Mouse (Mus musculus) MEL (cell line): ENCODE results near the gene Hormad1. TPM values are rescaled to one million over a fixed set of nuclear protein-coding genes. Genes with fewer than 3 reads are reported as not detected.

ENCODE experiments used
- polyA plus RNA-seq, 2 experiments: library from polyadenylated mRNA; stranded (reverse) in 1 of 2; unstranded in 1 of 2; fragments of >175 nt in 1 of 2; fragments of >200 nt in 1 of 2; gene quantifications; 2 replicates each; pipeline versions ENCODE4 v1.2.1 to v1.2.4; 2012; ENCODE audit warnings: low replicate concordance in 2 of 2, low read depth in 1 of 2; ENCODE audit not compliant: insufficient read length in 2 of 2, insufficient read depth in 1 of 2, missing spikeins in 1 of 2
- total RNA-seq: library from RNA; depleted of rRNA; stranded (reverse); fragments of 300-350 nt; gene quantifications from 2 replicates; pipeline ENCODE4 v1.2.3, GENCODE M21; 2012; rRNA removed

Hormad1 gene
- total and polyA plus RNA-seq, 3 experiments, result not detected

Other genes with a start within 250 kb of the Hormad1 start
- gene Cers2, start 244.9 kb upstream of the Hormad1 start, total RNA-seq, result 240 and 307 TPM in 2 replicates
- 100 to 1,000 TPM; 134 to 357 TPM for gene Cers2, start 244.9 kb upstream of the Hormad1 start, polyA plus RNA-seq
- 91.0 and 101 TPM in 2 replicates for gene Setdb1, start 202.5 kb upstream of the Hormad1 start, total RNA-seq
- 100 to 1,000 TPM in 1 of 2 experiments, not detected in 1; 116 TPM for gene Setdb1, start 202.5 kb upstream of the Hormad1 start, polyA plus RNA-seq
- gene 4930558C23Rik, start 156.8 kb upstream of the Hormad1 start, total RNA-seq, result not detected in 2 replicates
- gene 4930558C23Rik, start 156.8 kb upstream of the Hormad1 start, polyA plus RNA-seq, result not detected
- gene Arnt, start 125.3 kb upstream of the Hormad1 start, total RNA-seq, result 16.4 and 22.2 TPM in 2 replicates
- gene Arnt, start 125.3 kb upstream of the Hormad1 start, polyA plus RNA-seq, result 10 to 100 TPM; 62.4 to 90.7 TPM
- gene Ctsk, start 60.4 kb upstream of the Hormad1 start, total RNA-seq, result 0.08 TPM in 1 of 2 replicates, not detected in the other
- under 1 TPM in 1 of 2 experiments, not detected in 1; 0.10 TPM for gene Ctsk, start 60.4 kb upstream of the Hormad1 start, polyA plus RNA-seq
- not detected in 2 replicates for gene Ctss, start 32.9 kb upstream of the Hormad1 start, total RNA-seq
- gene Ctss, start 32.9 kb upstream of the Hormad1 start, polyA plus RNA-seq, result not detected
- gene Golph3l, start 29.3 kb downstream of the Hormad1 start, total RNA-seq, result 41.0 and 43.8 TPM in 2 replicates
- gene Golph3l, start 29.3 kb downstream of the Hormad1 start, polyA plus RNA-seq, result 10 to 100 TPM in 1 of 2 experiments, not detected in 1; 45.1 TPM
- gene Ensa, start 65.3 kb downstream of the Hormad1 start, total RNA-seq, result 68.5 and 85.2 TPM in 2 replicates
- gene Ensa, start 65.3 kb downstream of the Hormad1 start, polyA plus RNA-seq, result 10 to 100 TPM in 1 of 2 experiments, not detected in 1; 90.5 TPM
- 140 and 142 TPM in 2 replicates for gene Mcl1, start 99.1 kb downstream of the Hormad1 start, total RNA-seq
- 100 to 1,000 TPM; 156 to 211 TPM for gene Mcl1, start 99.1 kb downstream of the Hormad1 start, polyA plus RNA-seq
- gene Adamtsl4, start 128.2 kb downstream of the Hormad1 start, total RNA-seq, result 0.03 and 0.27 TPM in 2 replicates
- gene Adamtsl4, start 128.2 kb downstream of the Hormad1 start, polyA plus RNA-seq, result under 1 TPM in 1 of 2 experiments, not detected in 1; 0.88 TPM
- gene Ecm1, start 179.9 kb downstream of the Hormad1 start, total RNA-seq, result 0.39 and 1.0 TPM in 2 replicates
- 1 to 10 TPM in 1 of 2 experiments, not detected in 1; 9.5 TPM for gene Ecm1, start 179.9 kb downstream of the Hormad1 start, polyA plus RNA-seq
- 138 and 141 TPM in 2 replicates for gene Tars2, start 200.5 kb downstream of the Hormad1 start, total RNA-seq
- gene Tars2, start 200.5 kb downstream of the Hormad1 start, polyA plus RNA-seq, result 100 to 1,000 TPM in 1 of 2 experiments, not detected in 1; 237 TPM